Mouse (Mus musculus): ENCODE results near the gene Sfxn3.

GRCm38 (mm10) chr19:45076586-45077510 lies 29.5 kb downstream of the Sfxn3 start:
- TF ChIP-seq CTCF (IDR thresholded peaks at IDR 0.05; ENCODE audit: insufficient read depth, low read depth, low read length), result no peak; the same call in 1 of the 2 replicates
- TF ChIP-seq POLR2A (IDR thresholded peaks at IDR 0.05; ENCODE audit: insufficient read depth, low read depth, low read length), result no peak
